Mouse (Mus musculus) stomach, embryonic 16.5 days (tissue): Measurements from ENCODE around the gene Dnajb6. TPM values are rescaled to one million over a fixed set of nuclear protein-coding genes. Genes with fewer than 3 reads are reported as not detected.

Experiments
- ATAC-seq: fragments of 200-750 bp; cut with Nextera tagmentation; 2 replicates; pipeline ENCODE4 v1.8.0; 2017; ENCODE audit warnings: moderate number of reproducible peaks, moderate TSS enrichment; ENCODE audit not compliant: insufficient read depth, low FRiP score
- H3K27ac ChIP-seq: fragments of 300-500 bp; sonication (generic); 2 replicates; pipeline ENCODE4 v1.5.1; 2014; ENCODE audit warnings: low read length
- H3K27me3 ChIP-seq: fragments of 300-500 bp; sonication (generic); 2 replicates; pipeline ENCODE4 v1.6.1; 2014; ENCODE audit warnings: low read length, control low read depth, mixed read lengths; ENCODE audit not compliant: control insufficient read depth, insufficient read depth
- H3K36me3 ChIP-seq: fragments of 300-500 bp; sonication (generic); 2 replicates; pipeline ENCODE4 v1.6.1; 2014; ENCODE audit warnings: low read length; ENCODE audit not compliant: control insufficient read depth, insufficient read depth
- H3K4me1 ChIP-seq: fragments of 300-500 bp; sonication (generic); 2 replicates; pipeline ENCODE4 v1.6.1; 2014; ENCODE audit warnings: low read length, control low read depth, mixed read lengths; ENCODE audit not compliant: control insufficient read depth, insufficient read depth
- H3K4me2 ChIP-seq: fragments of 300-500 bp; sonication (generic); 2 replicates; pipeline ENCODE4 v1.6.1; 2014; ENCODE audit warnings: low read depth, low read length, mixed read lengths
- H3K4me3 ChIP-seq: fragments of 300-500 bp; sonication (generic); replicated peaks from 2 replicates; pipeline ENCODE4 v1.5.1; 2014; ENCODE audit warnings: mild to moderate bottlenecking, low read length
- H3K9ac ChIP-seq: fragments of 300-500 bp; sonication (generic); 2 replicates; pipeline ENCODE4 v1.6.1; 2014; ENCODE audit warnings: low read length
- H3K9me3 ChIP-seq: fragments of 300-500 bp; sonication (generic); replicated peaks from 2 replicates; pipeline ENCODE4 v1.6.1; 2016; ENCODE audit warnings: low read length, control low read depth; ENCODE audit not compliant: control insufficient read depth
- WGBS: fragments of 180-500 bp; shearing (Covaris S2); extraction: QIAGEN DNeasy Blood & Tissue Kit; methylation state at CpG from one replicate; pipeline ENCODE4 v1.1.7; 2014; 5-methylcytosine and 5-hydroxymethylcytosine counted together
- polyA plus RNA-seq: library from polyadenylated mRNA; unstranded; fragments of >200 nt; fragmentation: Nextera tagmentation; extraction: Ambion mirVana; gene quantifications from 2 replicates; pipeline ENCODE4 v1.2.1, GENCODE M21; 2015

Dnajb6 gene
- polyA plus RNA-seq, 1 experiment from 2014 or later, result 136 TPM

DNA sequence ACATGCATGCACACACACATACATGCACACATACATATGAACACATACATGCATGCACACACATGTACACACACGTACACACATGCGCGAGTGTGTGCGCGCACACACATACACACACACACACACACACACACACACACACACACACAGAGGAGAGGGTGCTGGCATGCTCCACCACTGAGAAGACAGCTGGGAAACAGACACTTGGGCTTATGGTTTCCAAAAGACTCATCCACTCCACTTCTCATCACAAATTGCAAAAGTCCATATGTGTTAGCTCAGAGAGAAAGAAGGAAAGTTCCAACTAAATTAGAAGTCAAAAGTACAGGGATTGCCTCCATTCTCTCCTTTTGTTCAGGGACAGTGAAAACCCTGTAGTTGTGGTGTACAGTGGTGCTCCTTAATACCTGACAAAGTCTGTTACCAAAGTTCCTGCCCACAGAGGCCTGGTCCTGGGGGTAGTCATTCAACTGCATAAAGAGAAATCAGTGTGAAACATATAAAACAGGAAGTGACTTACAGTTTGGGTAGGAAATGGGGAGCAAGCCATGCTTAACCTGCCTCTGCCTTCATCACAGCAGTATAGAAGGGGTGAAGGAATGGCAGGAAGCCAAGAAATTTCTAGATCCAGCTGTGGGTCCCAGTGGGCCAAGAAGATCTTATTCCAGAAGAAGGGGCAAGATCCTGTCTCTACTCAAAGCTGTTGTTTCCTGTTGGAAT lies 81.2 kb downstream of the Dnajb6 start:
- Histone ChIP-seq H3K27me3 (no peaks in the 10 kb centered on the region), H3K9ac (no peak overlapping the region), H3K9me3 (no peaks in the 10 kb centered on the region; the same call in 1 of the 2 replicates), H3K27ac (no peak overlapping the region), H3K4me2 (no peak overlapping the region), H3K4me1 (no peaks in the 10 kb centered on the region; the same call in 1 of the 2 replicates), H3K36me3 (no peaks in the 10 kb centered on the region), H3K4me3 (no peak overlapping the region)
- ATAC-seq, result no peak
- WGBS, result 96% methylated on average over 5 of the region's 5 CpGs

GRCm38 (mm10) chr5:29817400-29817799 lies 81.9 kb downstream of the Dnajb6 start:
- Histone ChIP-seq H3K4me3 (no peak overlapping the region), H3K9me3 (no peaks in the 10 kb centered on the region; the same call in 1 of the 2 replicates), H3K36me3 (no peaks in the 10 kb centered on the region), H3K27me3 (no peaks in the 10 kb centered on the region), H3K4me2 (no peak overlapping the region), H3K4me1 (no peaks in the 10 kb centered on the region; the same call in 1 of the 2 replicates), H3K9ac (no peak overlapping the region), H3K27ac (no peak overlapping the region)
- 88% methylated on average over 5 of the region's 5 CpGs for WGBS
- ATAC-seq, result no peak

- no peak overlapping the region for H3K9ac ChIP-seq
- ATAC-seq, result no peak
- 61% methylated on average over 4 of the region's 4 CpGs for WGBS
- no peak overlapping the region for H3K4me3 ChIP-seq
- no peaks in the 10 kb centered on the region for H3K27me3 ChIP-seq
- H3K4me1 ChIP-seq, result no peaks in the 10 kb centered on the region; the same call in 1 of the 2 replicates
- no peaks in the 10 kb centered on the region for H3K9me3 ChIP-seq
- H3K36me3 ChIP-seq, result no peaks in the 10 kb centered on the region
- H3K4me2 ChIP-seq, result no peak overlapping the region
- no peak overlapping the region for H3K27ac ChIP-seq
Observed at GRCm38 (mm10) chr5:29818287-29818686, 82.8 kb downstream of the Dnajb6 start.

DNA sequence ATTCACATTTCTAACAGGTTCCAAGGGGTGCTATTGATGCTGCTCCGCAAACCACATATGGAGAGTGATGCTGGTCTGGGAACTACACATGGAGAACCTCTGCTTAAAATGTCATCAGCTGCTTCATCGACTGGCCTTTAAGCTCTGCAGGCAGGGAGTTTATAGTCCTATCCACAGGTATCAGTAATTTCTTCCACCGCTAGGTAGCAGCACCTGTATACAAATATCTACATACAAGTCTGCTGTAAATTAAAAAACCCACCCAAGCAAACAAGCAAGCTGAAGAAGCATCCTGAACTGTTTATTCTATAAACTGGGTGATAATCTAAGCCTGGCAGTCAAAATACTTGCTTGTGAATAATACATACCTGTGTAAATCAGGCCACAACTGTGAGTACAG lies 89.3 kb downstream of the Dnajb6 start:
- ATAC-seq, result no peak
- no peaks in the 10 kb centered on the region for H3K36me3 ChIP-seq
- WGBS, result 34% methylated on average over 3 of the region's 3 CpGs
- H3K4me2 ChIP-seq, result no peak overlapping the region
- H3K9ac ChIP-seq, result no peak overlapping the region
- H3K4me3 ChIP-seq, result no peak overlapping the region
- H3K4me1 ChIP-seq, result no peaks in the 10 kb centered on the region
- H3K27ac ChIP-seq, result no peak overlapping the region
- H3K9me3 ChIP-seq, result no peaks in the 10 kb centered on the region
- no peaks in the 10 kb centered on the region for H3K27me3 ChIP-seq

DNA sequence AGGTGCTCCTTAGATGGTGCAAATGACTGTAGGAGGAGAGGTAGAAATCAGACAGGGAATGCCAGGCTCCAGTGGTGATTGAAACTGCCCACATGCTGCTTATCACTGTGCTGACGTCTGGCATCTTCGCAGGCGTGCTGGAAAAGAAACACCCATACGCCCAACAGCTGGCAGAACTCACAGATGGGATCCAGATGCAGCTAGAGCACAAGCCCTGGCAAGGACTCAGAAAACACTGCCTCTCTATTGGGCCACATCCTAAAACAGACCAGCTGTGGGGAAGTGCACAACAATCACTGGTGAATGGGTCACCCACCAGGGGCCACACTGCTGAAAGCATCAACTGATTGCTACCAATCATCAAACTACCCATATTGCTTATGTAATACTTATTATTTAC lies 91.3 kb downstream of the Dnajb6 start:
- no peaks in the 10 kb centered on the region for H3K9me3 ChIP-seq
- H3K27ac ChIP-seq, result no peak overlapping the region
- H3K9ac ChIP-seq, result no peak overlapping the region
- H3K4me3 ChIP-seq, result no peak overlapping the region
- no peak overlapping the region for H3K4me2 ChIP-seq
- H3K36me3 ChIP-seq, result no peaks in the 10 kb centered on the region
- no peaks in the 10 kb centered on the region for H3K27me3 ChIP-seq
- ATAC-seq, result peak; percentile 76
- no peaks in the 10 kb centered on the region for H3K4me1 ChIP-seq
- 40% methylated on average over 4 of the region's 4 CpGs for WGBS

DNA sequence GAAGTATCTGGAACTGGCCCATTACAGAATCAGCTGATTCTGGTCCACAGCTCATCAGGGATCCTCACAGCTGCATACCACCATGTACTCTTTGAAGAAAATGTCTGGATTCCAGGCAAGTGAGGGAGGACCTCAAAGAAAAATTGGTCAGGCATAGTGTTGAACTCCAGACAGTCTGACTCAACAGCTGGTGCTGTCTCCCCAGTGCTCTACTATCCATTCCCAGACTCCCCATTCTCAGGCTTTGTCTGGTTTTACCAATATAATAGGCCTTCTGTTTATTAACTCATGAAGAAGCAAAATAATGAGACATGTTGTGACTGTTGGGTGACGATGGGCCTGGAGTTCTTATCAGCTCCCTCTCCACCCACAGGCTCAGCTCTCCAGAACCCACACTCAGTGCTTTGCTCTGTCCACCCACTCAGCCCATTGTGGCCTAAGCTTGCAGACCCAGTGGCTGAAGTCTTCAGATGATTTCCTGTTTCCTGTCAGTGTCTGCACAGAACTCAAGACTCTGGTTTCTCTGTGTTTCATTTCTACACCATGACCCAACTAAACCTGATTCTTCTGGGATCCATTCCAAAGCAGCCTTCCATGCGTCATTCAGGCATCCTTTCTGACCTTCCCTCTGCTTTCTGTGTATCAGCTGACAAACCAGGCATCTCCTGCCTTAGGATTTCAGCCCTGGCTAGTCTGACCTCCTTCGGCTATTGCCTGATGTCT lies 107.1 kb downstream of the Dnajb6 start:
- Histone ChIP-seq H3K27ac (no peak overlapping the region), H3K9ac (no peak overlapping the region), H3K4me3 (no peak overlapping the region), H3K4me2 (no peak overlapping the region), H3K36me3 (no peaks in the 10 kb centered on the region), H3K4me1 (no peaks in the 10 kb centered on the region; the same call in 1 of the 2 replicates), H3K27me3 (no peaks in the 10 kb centered on the region), H3K9me3 (no peaks in the 10 kb centered on the region)
- no peak for ATAC-seq
- 55% methylated on average over 3 of the region's 3 CpGs for WGBS

- 36% methylated on average over 3 of the region's 3 CpGs for WGBS
- no peak overlapping the region for H3K27ac ChIP-seq
- H3K9ac ChIP-seq, result no peak overlapping the region
- H3K9me3 ChIP-seq, result no peaks in the 10 kb centered on the region
- H3K4me2 ChIP-seq, result no peak overlapping the region
- H3K4me3 ChIP-seq, result no peak overlapping the region
- no peaks in the 10 kb centered on the region for H3K36me3 ChIP-seq
- no peak for ATAC-seq
- no peaks in the 10 kb centered on the region; the same call in 1 of the 2 replicates for H3K4me1 ChIP-seq
- no peaks in the 10 kb centered on the region for H3K27me3 ChIP-seq
Observed at GRCm38 (mm10) chr5:29845038-29845437, 109.5 kb downstream of the Dnajb6 start.

- H3K4me2 ChIP-seq, result no peak overlapping the region
- ATAC-seq, result no peak
- no peaks in the 10 kb centered on the region; the same call in 1 of the 2 replicates for H3K4me1 ChIP-seq
- H3K9ac ChIP-seq, result no peak overlapping the region
- no peak overlapping the region for H3K4me3 ChIP-seq
- H3K9me3 ChIP-seq, result no peaks in the 10 kb centered on the region
- WGBS, result 81% methylated on average over 5 of the region's 5 CpGs
- no peak overlapping the region for H3K27ac ChIP-seq
- no peaks in the 10 kb centered on the region for H3K36me3 ChIP-seq
- H3K27me3 ChIP-seq, result no peaks in the 10 kb centered on the region
Observed at GRCm38 (mm10) chr5:29847494-29847893, 112.0 kb downstream of the Dnajb6 start.

GRCm38 (mm10) chr5:29848091-29848490 lies 112.6 kb downstream of the Dnajb6 start:
- H3K9me3 ChIP-seq, result no peaks in the 10 kb centered on the region
- no peaks in the 10 kb centered on the region for H3K27me3 ChIP-seq
- no peak overlapping the region for H3K4me2 ChIP-seq
- H3K4me3 ChIP-seq, result no peak overlapping the region
- no peaks in the 10 kb centered on the region for H3K4me1 ChIP-seq
- H3K27ac ChIP-seq, result no peak overlapping the region
- H3K36me3 ChIP-seq, result no peaks in the 10 kb centered on the region
- H3K9ac ChIP-seq, result no peak overlapping the region
- no peak for ATAC-seq
- WGBS, result 70% methylated on average over 2 of the region's 2 CpGs
